Mouse (Mus musculus): ENCODE results near the gene Mms22l.

DNA sequence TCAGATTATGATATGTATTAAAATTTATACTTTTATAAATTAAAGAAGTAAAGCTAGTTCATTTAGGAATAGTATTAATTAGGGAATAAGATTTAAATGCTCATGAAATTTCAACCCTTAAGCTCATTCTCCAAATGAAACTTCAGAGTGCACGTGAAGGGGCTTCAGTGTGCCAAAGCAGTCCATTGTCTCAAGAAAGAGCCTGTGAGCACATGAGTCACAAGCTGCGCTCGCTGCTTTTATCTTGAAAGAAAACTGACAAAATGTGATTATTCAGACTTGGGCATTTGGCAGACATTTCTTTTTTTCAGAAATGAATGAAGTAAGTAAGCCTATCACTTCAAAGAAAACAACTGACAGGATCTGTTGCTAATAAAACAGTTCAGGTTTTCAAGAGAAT is 87.7 kb downstream of the Mms22l start:
- TF ChIP-seq TAL1 (IDR thresholded peaks at IDR 0.05; ENCODE audit: low read length), result no peak
- TF ChIP-seq GATA1 (IDR thresholded peaks at IDR 0.05; ENCODE audit: low read length), result no peak
